Mouse (Mus musculus) lung, postnatal 0 days (tissue): ENCODE measurements around the gene Spsb2. TPM values are rescaled to one million over a fixed set of nuclear protein-coding genes. Genes with fewer than 3 reads are reported as not detected.

Source experiments
- ATAC-seq: fragments of 200-750 bp; cut with Nextera tagmentation; 2 replicates; pipeline ENCODE4 v1.8.0; 2017; ENCODE audit warnings: moderate library complexity
- DNase-seq: peaks from one replicate; pipeline ENCODE4 v3.0.0-alpha.2; 2016; ENCODE audit warnings: low spot score
- H3K27ac ChIP-seq: fragments of 300-500 bp; sonication (generic); 2 replicates; pipeline ENCODE4 v1.5.1; 2014; ENCODE audit warnings: antibody characterized with exemption, mild to moderate bottlenecking, low read length, mixed read lengths
- H3K27me3 ChIP-seq: fragments of 300-500 bp; sonication (generic); replicated peaks from 2 replicates; pipeline ENCODE4 v1.6.1; 2014; ENCODE audit warnings: low read length, mixed read lengths; ENCODE audit not compliant: insufficient read depth
- H3K36me3 ChIP-seq: fragments of 300-500 bp; sonication (generic); 2 replicates; pipeline ENCODE4 v1.6.1; 2014; ENCODE audit warnings: low read length, mixed read lengths; ENCODE audit not compliant: insufficient read depth
- H3K4me1 ChIP-seq: fragments of 300-500 bp; sonication (generic); 2 replicates; pipeline ENCODE4 v1.6.1; 2014; ENCODE audit warnings: antibody characterized with exemption, low read depth, low read length, mixed read lengths; ENCODE audit not compliant: insufficient read depth
- H3K4me2 ChIP-seq: fragments of 300-500 bp; sonication (generic); replicated peaks from 2 replicates; pipeline ENCODE4 v1.6.1; 2014; ENCODE audit warnings: low read depth, mild to moderate bottlenecking, low read length, moderate library complexity, mixed read lengths
- H3K4me3 ChIP-seq: fragments of 300-500 bp; sonication (generic); 2 replicates; pipeline ENCODE4 v1.5.1; 2014; ENCODE audit warnings: low read depth, low read length
- H3K9ac ChIP-seq: fragments of 300-500 bp; sonication (generic); replicated peaks from 2 replicates; pipeline ENCODE4 v1.6.1; 2014; ENCODE audit warnings: low read depth, mild to moderate bottlenecking
- H3K9me3 ChIP-seq: fragments of 300-500 bp; sonication (generic); 2 replicates; pipeline ENCODE4 v1.6.1; 2016; ENCODE audit warnings: low read length, mixed read lengths
- CTCF ChIP-seq: IDR thresholded peaks from 2 replicates; pipeline ENCODE4 v1.5.1; 2016; ENCODE audit warnings: antibody characterized with exemption, mild to moderate bottlenecking
- EP300 ChIP-seq: IDR thresholded peaks from 2 replicates; pipeline ENCODE4 v1.6.1; 2016; ENCODE audit warnings: antibody characterized with exemption, mild to moderate bottlenecking, control low read depth
- WGBS: fragments of 180-500 bp; shearing (Covaris S2); extraction: QIAGEN DNeasy Blood & Tissue Kit; methylation state at CpG from one replicate; pipeline ENCODE4 v1.1.7; 2014; 5-methylcytosine and 5-hydroxymethylcytosine counted together
- polyA plus RNA-seq: library from polyadenylated mRNA; unstranded; fragments of >200 nt; fragmentation: Nextera tagmentation; extraction: Ambion mirVana; gene quantifications from 2 replicates; pipeline ENCODE4 v1.2.1, GENCODE M21; 2015

Spsb2 gene
- polyA plus RNA-seq, 1 experiment from 2014 or later, result 33.7 TPM

- Histone ChIP-seq H3K27me3 (no peaks in the 10 kb centered on the region), H3K27ac (no peak overlapping the region), H3K4me2 (no peak overlapping the region), H3K9ac (no peak overlapping the region), H3K9me3 (no peaks in the 10 kb centered on the region), H3K4me3 (no peak overlapping the region), H3K4me1 (no peaks in the 10 kb centered on the region), H3K36me3 (no peaks in the 10 kb centered on the region)
- no peak for DNase-seq
- no peak for TF ChIP-seq EP300
- 10% methylated on average over 8 of the region's 8 CpGs for WGBS
- no peak for ATAC-seq
These were observed 31.3 kb downstream of the Spsb2 start for GRCm38 (mm10) chr6:124839805-124840204.

GRCm38 (mm10) chr6:124840241-124841167 is 32.0 kb downstream of the Spsb2 start, which contains the start of gene Gnb3:
Gnb3 (minus strand) TSS chr6:124840275.
- H3K27ac ChIP-seq, result no peak within 1 kb of the TSS
- no peak for ATAC-seq
- no peaks in the 10 kb centered on the region for H3K4me1 ChIP-seq
- no peak within 1 kb of the TSS for H3K4me3 ChIP-seq
- no peak within 1 kb of the TSS for H3K4me2 ChIP-seq
- no peak for DNase-seq
- H3K27me3 ChIP-seq, result no peaks in the 10 kb centered on the region
- no peaks in the 10 kb centered on the region for H3K36me3 ChIP-seq
- 33% methylated on average over 15 of the region's 15 CpGs for WGBS
- TF ChIP-seq EP300 (no peak), CTCF (no peak)
- H3K9ac ChIP-seq, result no peak within 1 kb of the TSS
- no peaks in the 10 kb centered on the region for H3K9me3 ChIP-seq

GRCm38 (mm10) chr6:124847305-124847704 is 38.8 kb downstream of the Spsb2 start:
- TF ChIP-seq CTCF, result peak; percentile 96
- no peak for TF ChIP-seq EP300
- H3K4me2 ChIP-seq, result no peak overlapping the region
- DNase-seq, result peak; percentile 90
- H3K4me3 ChIP-seq, result no peak overlapping the region
- H3K9ac ChIP-seq, result no peak overlapping the region
- no peaks in the 10 kb centered on the region for H3K27me3 ChIP-seq
- ATAC-seq, result peak; percentile 82
- H3K4me1 ChIP-seq, result no peaks in the 10 kb centered on the region
- H3K9me3 ChIP-seq, result no peaks in the 10 kb centered on the region
- 9% methylated on average over 9 of the region's 9 CpGs for WGBS
- H3K36me3 ChIP-seq, result no peaks in the 10 kb centered on the region
- H3K27ac ChIP-seq, result no peak overlapping the region

GRCm38 (mm10) chr6:124850535-124850934 is 42.1 kb downstream of the Spsb2 start:
- WGBS, result 52% methylated on average over 8 of the region's 8 CpGs
- Histone ChIP-seq H3K9me3 (no peaks in the 10 kb centered on the region), H3K4me2 (no peak overlapping the region), H3K4me3 (no peak overlapping the region), H3K36me3 (no peaks in the 10 kb centered on the region), H3K9ac (no peak overlapping the region), H3K27ac (no peak overlapping the region), H3K4me1 (no peaks in the 10 kb centered on the region), H3K27me3 (no peaks in the 10 kb centered on the region)
- DNase-seq, result no peak
- TF ChIP-seq CTCF (no peak), EP300 (no peak)
- no peak for ATAC-seq

GRCm38 (mm10) chr6:124854647-124855046 is 46.2 kb downstream of the Spsb2 start:
- H3K27ac ChIP-seq, result no peak overlapping the region
- no peak overlapping the region for H3K4me2 ChIP-seq
- H3K27me3 ChIP-seq, result peaks cover 9% of the 10 kb centered on the region; the same call in 1 of the 2 replicates
- DNase-seq (no peak), ATAC-seq (no peak)
- H3K9me3 ChIP-seq, result no peaks in the 10 kb centered on the region
- no peaks in the 10 kb centered on the region for H3K4me1 ChIP-seq
- 65% methylated on average over 12 of the region's 12 CpGs for WGBS
- no peak for TF ChIP-seq CTCF
- TF ChIP-seq EP300, result no peak
- no peak overlapping the region for H3K9ac ChIP-seq
- no peak overlapping the region for H3K4me3 ChIP-seq
- no peaks in the 10 kb centered on the region for H3K36me3 ChIP-seq

- DNase-seq, result no peak
- Histone ChIP-seq H3K27ac (no peak overlapping the region), H3K4me1 (no peaks in the 10 kb centered on the region), H3K36me3 (no peaks in the 10 kb centered on the region), H3K4me3 (0 out of 2 replicates have a peak overlapping the region, but pooled peaks have one; percentile 66), H3K9ac (no peak overlapping the region), H3K27me3 (peaks cover 9% of the 10 kb centered on the region; the same call in 1 of the 2 replicates), H3K4me2 (peak overlapping the region; percentile 98), H3K9me3 (no peaks in the 10 kb centered on the region)
- ATAC-seq, result no peak
- WGBS, result 13% methylated on average over 14 of the region's 14 CpGs
- TF ChIP-seq EP300 (no peak), CTCF (no peak)
These were observed 47.9 kb downstream of the Spsb2 start for GRCm38 (mm10) chr6:124856321-124856720.
